Mouse (Mus musculus): ENCODE data around the gene Nprl2. TPM values are rescaled to one million over a fixed set of nuclear protein-coding genes. Genes with fewer than 3 reads are reported as not detected.
"Not testable (repeated sequence)": the region's sequence is repeated elsewhere in the genome, so short reads cannot be mapped to it uniquely, and the experiment has no call there.

The Nprl2 gene
- polyA plus RNA-seq, 1 experiment from 2014 or later, result 74.9 TPM

DNA sequence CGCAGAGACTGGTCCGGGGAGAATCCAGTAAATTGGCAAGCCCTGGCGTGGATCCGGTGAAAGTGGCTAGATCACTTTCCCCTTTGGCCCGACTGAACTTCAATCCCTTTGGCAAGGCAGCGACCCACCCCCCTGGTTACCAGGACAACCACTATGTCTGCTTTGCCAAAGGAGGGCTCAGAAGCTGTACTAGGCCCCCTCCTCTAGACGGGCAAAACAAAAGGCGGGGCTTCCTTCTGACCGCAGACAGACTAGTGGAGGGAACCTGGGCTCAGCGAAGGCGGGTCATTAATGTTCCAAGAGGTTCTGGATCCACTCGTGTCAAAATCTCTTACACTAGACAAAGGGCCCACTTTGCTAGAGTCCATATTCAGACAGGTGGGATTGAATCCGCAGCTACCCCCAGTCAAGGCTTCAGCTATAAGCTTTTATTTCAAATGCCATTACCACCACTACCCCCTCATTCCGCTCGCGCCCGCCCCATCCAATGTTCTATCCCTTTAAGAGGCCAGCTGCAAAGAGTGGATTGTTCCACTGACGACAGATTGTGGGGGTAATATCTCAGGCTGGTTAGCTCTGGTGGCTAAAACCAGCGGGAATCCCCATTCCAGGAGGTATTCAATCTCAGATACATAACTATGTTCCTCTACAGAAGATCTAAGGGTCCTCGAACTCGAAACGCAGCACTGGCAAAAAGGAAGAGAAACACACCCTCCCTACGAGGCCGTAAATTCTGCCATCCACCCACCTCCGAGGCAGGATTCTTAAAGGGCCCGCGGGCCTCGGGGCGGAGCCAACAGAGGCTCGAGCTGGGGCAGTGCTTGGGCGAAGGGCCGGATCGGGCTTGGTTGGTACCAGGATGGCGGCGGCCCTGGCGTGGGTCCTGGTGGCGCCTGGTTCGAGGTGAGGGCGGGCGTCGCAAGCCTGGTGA lies 26.6 kb downstream of the Nprl2 start:
- Histone ChIP-seq H3K4me2 (ENCODE audit: low read depth, low read length) (peak overlapping the region; percentile 95), H3K36me3 (ENCODE audit: control insufficient read depth, insufficient read depth, low read length) (peaks cover 27% of the 10 kb centered on the region), H3K27me3 (ENCODE audit: control insufficient read depth, insufficient read depth, low read length) (no peaks in the 10 kb centered on the region), H3K9me3 (ENCODE audit: control insufficient read depth, low read length) (no peaks in the 10 kb centered on the region), H3K4me1 (ENCODE audit: control insufficient read depth, insufficient read depth, low read length) (peaks cover 41% of the 10 kb centered on the region), H3K9ac (replicated peaks; ENCODE audit: low read depth, low read length) (peak overlapping the region; percentile 86), H3K4me3 (ENCODE audit: low read depth, low read length) (peak overlapping the region; percentile 88), H3K27ac (ENCODE audit: low read depth, low read length) (peak overlapping the region; percentile 85)
- WGBS, result under 1% methylated on average over 38 of the region's 41 CpGs
- peak; percentile 84 for ATAC-seq (ENCODE audit: low read depth)

DNA sequence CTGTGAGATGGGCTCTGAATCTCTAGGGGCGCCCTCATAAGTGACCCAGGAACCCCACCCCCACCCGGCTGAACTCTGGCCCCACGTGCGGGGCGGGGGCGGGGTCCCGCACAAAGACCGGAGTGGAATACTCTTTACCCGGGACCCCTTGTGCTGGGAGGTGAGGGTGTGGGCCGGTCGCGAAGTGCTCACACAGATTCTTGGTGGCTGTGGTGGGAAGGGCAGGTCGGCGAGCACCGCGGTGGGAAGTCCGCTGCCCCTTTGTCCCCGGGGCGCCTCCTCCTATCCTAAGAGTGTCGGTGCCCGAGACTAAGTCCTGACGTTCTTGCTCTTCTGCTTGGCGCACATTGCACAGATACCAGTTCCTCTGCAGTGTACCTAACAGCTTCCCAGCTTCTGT lies 27.2 kb downstream of the Nprl2 start:
- Histone ChIP-seq H3K27ac (ENCODE audit: low read depth, low read length) (peak overlapping the region; percentile 85), H3K4me1 (ENCODE audit: control insufficient read depth, insufficient read depth, low read length) (peaks cover 35% of the 10 kb centered on the region), H3K9ac (replicated peaks; ENCODE audit: low read depth, low read length) (peak overlapping the region; percentile 86), H3K4me3 (ENCODE audit: low read depth, low read length) (peak overlapping the region; percentile 88), H3K4me2 (ENCODE audit: low read depth, low read length) (peak overlapping the region; percentile 95), H3K9me3 (ENCODE audit: control insufficient read depth, low read length) (no peaks in the 10 kb centered on the region), H3K36me3 (ENCODE audit: control insufficient read depth, insufficient read depth, low read length) (peaks cover 27% of the 10 kb centered on the region), H3K27me3 (ENCODE audit: control insufficient read depth, insufficient read depth, low read length) (no peaks in the 10 kb centered on the region)
- WGBS, result 1% methylated on average over 23 of the region's 23 CpGs
- ATAC-seq (ENCODE audit: low read depth), result peak; percentile 21

DNA sequence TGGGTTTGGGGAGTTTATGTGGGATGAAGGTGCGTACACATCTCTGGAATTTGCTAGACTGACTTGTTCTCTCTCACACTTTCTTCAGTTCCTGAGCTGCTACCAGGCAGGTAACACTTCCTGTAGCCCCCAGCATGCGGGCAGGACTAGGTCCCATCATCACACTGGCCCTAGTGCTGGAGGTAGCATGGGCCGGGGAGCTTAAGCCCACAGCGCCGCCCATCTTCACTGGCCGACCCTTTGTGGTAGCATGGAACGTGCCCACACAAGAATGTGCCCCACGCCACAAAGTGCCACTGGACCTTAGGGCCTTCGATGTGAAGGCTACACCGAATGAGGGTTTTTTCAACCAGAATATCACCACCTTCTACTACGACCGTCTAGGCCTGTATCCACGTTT lies 28.0 kb downstream of the Nprl2 start:
- peaks cover 35% of the 10 kb centered on the region for H3K4me1 ChIP-seq (ENCODE audit: control insufficient read depth, insufficient read depth, low read length)
- no peak for ATAC-seq (ENCODE audit: low read depth)
- WGBS, result 50% methylated on average over 13 of the region's 13 CpGs

DNA sequence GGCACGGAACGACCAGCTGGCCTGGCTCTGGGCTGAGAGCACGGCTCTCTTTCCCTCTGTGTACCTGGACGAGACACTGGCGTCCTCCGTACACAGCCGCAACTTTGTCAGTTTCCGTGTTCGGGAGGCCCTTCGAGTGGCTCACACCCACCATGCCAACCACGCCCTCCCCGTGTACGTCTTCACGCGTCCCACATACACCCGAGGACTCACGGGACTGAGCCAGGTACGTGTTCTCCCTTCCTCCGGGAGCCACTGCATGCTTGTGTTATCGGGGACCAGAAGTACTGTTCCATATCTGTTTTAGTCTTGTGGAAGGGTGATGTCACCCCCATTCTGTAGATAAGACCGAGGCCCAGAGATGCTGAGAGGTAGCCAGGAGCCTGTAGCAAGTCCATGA lies 28.8 kb downstream of the Nprl2 start:
- Histone ChIP-seq H3K9me3 (ENCODE audit: control insufficient read depth, low read length) (no peaks in the 10 kb centered on the region), H3K9ac (replicated peaks; ENCODE audit: low read depth, low read length) (peak overlapping the region; percentile 21; the same call in 1 of the 2 replicates), H3K27me3 (ENCODE audit: control insufficient read depth, insufficient read depth, low read length) (no peaks in the 10 kb centered on the region), H3K4me3 (ENCODE audit: low read depth, low read length) (peak overlapping the region; percentile 88; the same call in 1 of the 2 replicates), H3K36me3 (ENCODE audit: control insufficient read depth, insufficient read depth, low read length) (peaks cover 24% of the 10 kb centered on the region), H3K4me1 (ENCODE audit: control insufficient read depth, insufficient read depth, low read length) (peaks cover 35% of the 10 kb centered on the region), H3K27ac (ENCODE audit: low read depth, low read length) (no peak overlapping the region), H3K4me2 (ENCODE audit: low read depth, low read length) (peak overlapping the region; percentile 95)
- 97% methylated on average over 21 of the region's 21 CpGs for WGBS
- ATAC-seq (ENCODE audit: low read depth), result no peak

More for the DNA sequence above, 28.0 kb downstream of the Nprl2 start:
- peak overlapping the region; percentile 86 for H3K9ac ChIP-seq (replicated peaks; ENCODE audit: low read depth, low read length)
- H3K27me3 ChIP-seq (ENCODE audit: control insufficient read depth, insufficient read depth, low read length), result no peaks in the 10 kb centered on the region
- H3K27ac ChIP-seq (ENCODE audit: low read depth, low read length), result no peak overlapping the region
- peak overlapping the region; percentile 95 for H3K4me2 ChIP-seq (ENCODE audit: low read depth, low read length)
- H3K4me3 ChIP-seq (ENCODE audit: low read depth, low read length), result peak overlapping the region; percentile 88
- H3K36me3 ChIP-seq (ENCODE audit: control insufficient read depth, insufficient read depth, low read length), result peaks cover 30% of the 10 kb centered on the region
- no peaks in the 10 kb centered on the region for H3K9me3 ChIP-seq (ENCODE audit: control insufficient read depth, low read length)

DNA sequence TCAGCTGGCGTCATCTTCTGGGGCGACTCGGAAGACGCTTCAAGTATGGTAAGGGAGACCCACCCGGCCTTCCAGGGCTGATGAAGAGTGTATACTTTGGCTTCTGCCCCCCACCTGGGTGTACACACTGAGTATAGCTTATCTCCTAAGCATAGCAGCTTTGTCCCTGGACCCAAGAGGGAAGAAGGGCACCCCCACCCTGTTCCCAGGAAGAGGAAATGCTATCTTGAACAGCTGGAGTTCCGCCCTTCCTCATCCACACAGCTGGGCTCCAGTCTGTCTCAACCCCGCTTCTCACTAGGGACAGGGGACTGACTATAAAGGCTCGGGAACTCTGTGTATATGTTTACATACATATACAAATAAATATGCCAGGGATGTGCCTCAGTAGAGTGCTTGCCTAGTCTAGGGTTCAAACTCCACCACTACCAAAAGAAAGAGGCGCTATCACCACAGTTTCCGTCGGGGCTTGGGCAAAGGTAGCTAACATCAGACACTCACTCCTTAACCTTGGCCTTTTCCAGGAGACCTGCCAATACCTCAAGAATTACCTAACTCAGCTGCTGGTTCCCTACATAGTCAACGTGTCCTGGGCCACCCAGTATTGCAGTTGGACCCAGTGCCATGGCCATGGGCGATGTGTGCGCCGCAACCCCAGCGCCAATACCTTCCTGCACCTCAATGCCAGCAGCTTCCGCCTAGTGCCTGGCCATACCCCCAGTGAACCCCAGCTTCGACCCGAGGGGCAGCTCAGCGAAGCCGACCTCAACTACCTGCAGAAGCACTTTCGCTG lies 29.7 kb downstream of the Nprl2 start:
- no peak for ATAC-seq (ENCODE audit: low read depth)
- Histone ChIP-seq H3K4me1 (ENCODE audit: control insufficient read depth, insufficient read depth, low read length) (peaks cover 35% of the 10 kb centered on the region), H3K27me3 (ENCODE audit: control insufficient read depth, insufficient read depth, low read length) (no peaks in the 10 kb centered on the region), H3K36me3 (ENCODE audit: control insufficient read depth, insufficient read depth, low read length) (peaks cover 24% of the 10 kb centered on the region), H3K4me2 (ENCODE audit: low read depth, low read length) (0 out of 2 replicates have a peak overlapping the region, but pooled peaks have one; percentile 95), H3K27ac (ENCODE audit: low read depth, low read length) (no peak overlapping the region), H3K4me3 (ENCODE audit: low read depth, low read length) (no peak overlapping the region), H3K9ac (replicated peaks; ENCODE audit: low read depth, low read length) (no peak overlapping the region), H3K9me3 (ENCODE audit: control insufficient read depth, low read length) (no peaks in the 10 kb centered on the region)
- 94% methylated on average over 22 of the region's 22 CpGs for WGBS

DNA sequence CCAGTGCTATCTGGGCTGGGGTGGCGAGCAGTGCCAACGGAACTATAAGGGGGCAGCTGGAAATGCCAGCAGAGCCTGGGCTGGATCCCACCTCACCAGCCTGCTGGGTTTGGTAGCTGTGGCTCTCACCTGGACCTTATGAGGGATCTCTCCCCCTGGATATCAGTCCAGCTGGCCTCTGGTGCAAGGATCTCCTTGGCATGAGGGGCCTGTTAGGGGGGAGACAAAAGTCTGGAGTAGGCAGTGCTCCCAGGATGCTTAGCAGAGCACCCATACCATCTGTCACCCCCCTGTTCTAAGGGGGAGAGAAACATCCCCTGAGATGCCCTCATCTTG lies 30.3 kb downstream of the Nprl2 start:
- Histone ChIP-seq H3K9ac (replicated peaks; ENCODE audit: low read depth, low read length) (no peak overlapping the region), H3K9me3 (ENCODE audit: control insufficient read depth, low read length) (no peaks in the 10 kb centered on the region), H3K4me2 (ENCODE audit: low read depth, low read length) (no peak overlapping the region), H3K4me1 (ENCODE audit: control insufficient read depth, insufficient read depth, low read length) (peaks cover 31% of the 10 kb centered on the region), H3K27me3 (ENCODE audit: control insufficient read depth, insufficient read depth, low read length) (no peaks in the 10 kb centered on the region), H3K4me3 (ENCODE audit: low read depth, low read length) (no peak overlapping the region), H3K36me3 (ENCODE audit: control insufficient read depth, insufficient read depth, low read length) (peaks cover 24% of the 10 kb centered on the region), H3K27ac (ENCODE audit: low read depth, low read length) (no peak overlapping the region)
- 100% methylated on average over 2 of the region's 2 CpGs for WGBS
- no peak for ATAC-seq (ENCODE audit: low read depth)

DNA sequence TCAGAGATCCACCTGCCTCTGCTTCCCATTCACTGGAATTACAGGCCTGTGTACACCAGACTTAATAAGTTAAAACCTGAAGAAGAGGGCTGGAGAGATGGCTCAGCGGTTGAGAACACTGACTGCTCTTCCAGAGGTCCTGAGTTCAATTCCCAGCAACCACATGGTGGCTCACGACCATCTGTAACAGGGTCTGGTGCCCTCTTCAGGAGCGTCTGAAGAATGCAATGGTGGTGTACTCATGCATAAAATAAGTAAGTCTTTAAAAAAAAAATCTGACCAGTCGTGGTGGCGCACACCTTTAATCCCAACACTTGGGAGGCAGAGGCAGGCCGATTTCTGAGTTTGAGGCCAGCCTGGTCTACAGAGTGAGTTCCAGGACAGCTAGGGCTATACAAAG lies 31.7 kb downstream of the Nprl2 start:
- H3K27ac ChIP-seq (ENCODE audit: low read depth, low read length); H3K27me3 ChIP-seq (ENCODE audit: control insufficient read depth, insufficient read depth, low read length); H3K9ac ChIP-seq (replicated peaks; ENCODE audit: low read depth, low read length); H3K4me2 ChIP-seq (ENCODE audit: low read depth, low read length); H3K9me3 ChIP-seq (ENCODE audit: control insufficient read depth, low read length); H3K4me3 ChIP-seq (ENCODE audit: low read depth, low read length); ATAC-seq (ENCODE audit: low read depth): not testable (repeated sequence)
- Histone ChIP-seq H3K36me3 (ENCODE audit: control insufficient read depth, insufficient read depth, low read length) (peaks cover 24% of the 10 kb centered on the region), H3K4me1 (ENCODE audit: control insufficient read depth, insufficient read depth, low read length) (peaks cover 20% of the 10 kb centered on the region)
- WGBS, result 84% methylated on average over 6 of the region's 6 CpGs

DNA sequence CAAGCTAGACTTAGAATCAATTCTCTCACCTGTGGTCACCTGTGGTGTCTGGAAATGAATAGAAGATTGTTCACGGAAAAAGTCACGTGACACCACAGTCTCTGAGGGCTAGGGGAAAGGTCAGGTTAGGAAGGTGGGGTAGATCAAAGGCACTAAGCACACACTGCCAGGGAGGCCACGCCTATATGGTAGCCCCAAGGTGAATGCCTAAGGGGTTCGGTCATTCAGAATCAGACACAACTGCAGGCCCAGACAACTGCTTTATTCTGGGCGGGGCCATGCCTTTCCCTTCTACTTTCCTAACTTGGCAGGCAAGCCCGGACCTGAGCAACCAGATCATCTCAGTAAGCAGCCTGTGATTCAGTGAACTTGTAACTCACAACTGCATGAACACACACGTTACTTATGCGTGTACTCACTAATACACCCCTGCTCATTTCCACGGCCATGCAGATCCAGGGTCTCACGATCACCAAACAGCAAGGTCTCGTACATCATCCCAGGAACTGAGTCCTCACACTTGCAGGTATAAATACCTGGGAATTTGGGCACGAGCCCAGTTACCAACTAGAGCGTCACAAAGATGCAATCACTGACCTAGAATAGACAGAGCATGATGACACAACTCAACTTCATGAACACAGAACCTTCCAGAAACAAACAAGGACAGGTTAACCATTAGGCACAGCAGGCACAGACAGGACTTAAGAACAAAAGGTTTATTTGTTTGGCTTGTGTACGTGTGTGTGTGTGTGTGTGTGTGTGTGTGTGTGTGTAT lies 33.7 kb downstream of the Nprl2 start:
- 91% methylated on average over 14 of the region's 14 CpGs for WGBS
- H3K36me3 ChIP-seq (ENCODE audit: control insufficient read depth, insufficient read depth, low read length), result peaks cover 23% of the 10 kb centered on the region
- H3K9me3 ChIP-seq (ENCODE audit: control insufficient read depth, low read length), result no peaks in the 10 kb centered on the region
- no peak overlapping the region for H3K4me2 ChIP-seq (ENCODE audit: low read depth, low read length)
- H3K4me1 ChIP-seq (ENCODE audit: control insufficient read depth, insufficient read depth, low read length), result peaks cover 16% of the 10 kb centered on the region
- H3K4me3 ChIP-seq (ENCODE audit: low read depth, low read length), result no peak overlapping the region
- H3K27ac ChIP-seq (ENCODE audit: low read depth, low read length), result no peak overlapping the region
- ATAC-seq (ENCODE audit: low read depth), result no peak
- H3K9ac ChIP-seq (replicated peaks; ENCODE audit: low read depth, low read length), result no peak overlapping the region
- H3K27me3 ChIP-seq (ENCODE audit: control insufficient read depth, insufficient read depth, low read length), result no peaks in the 10 kb centered on the region

All from neural tube, embryonic 14.5 days (tissue).